Mouse (Mus musculus): Measurements from ENCODE around the gene Trmt1. TPM values are rescaled to one million over a fixed set of nuclear protein-coding genes. Genes with fewer than 3 reads are reported as not detected.
A peak's percentile ranks its signal among the peaks of the same experiment; 100 is the strongest.

Gene Trmt1
- polyA plus RNA-seq, 2 experiments from 2014 or later, result 45.0 to 60.3 TPM

DNA sequence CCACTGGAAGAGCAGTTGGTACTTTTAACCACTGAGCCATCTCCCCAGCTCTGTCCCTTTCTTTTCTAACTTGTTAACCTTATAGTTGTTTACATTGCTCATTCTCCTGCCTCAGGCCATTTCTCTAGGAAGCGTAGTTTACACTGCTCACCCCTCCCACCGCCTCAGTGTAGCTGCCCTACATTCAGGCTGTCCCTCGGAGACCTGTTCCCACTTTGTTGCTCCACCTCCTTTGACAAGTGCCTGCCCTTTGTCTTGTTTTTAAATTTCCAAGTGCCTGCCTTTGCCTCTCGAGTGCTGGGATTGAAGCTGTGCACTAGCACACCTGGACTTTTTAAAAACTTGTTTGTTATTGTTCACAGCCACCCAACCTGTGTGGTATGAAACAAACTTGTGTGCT, 7.2 kb downstream of the Trmt1 start:
- ATAC-seq, result no peak

GRCm38 (mm10) chr8:84695140-84695539, 9.0 kb downstream of the Trmt1 start:
- ATAC-seq, result no peak

DNA sequence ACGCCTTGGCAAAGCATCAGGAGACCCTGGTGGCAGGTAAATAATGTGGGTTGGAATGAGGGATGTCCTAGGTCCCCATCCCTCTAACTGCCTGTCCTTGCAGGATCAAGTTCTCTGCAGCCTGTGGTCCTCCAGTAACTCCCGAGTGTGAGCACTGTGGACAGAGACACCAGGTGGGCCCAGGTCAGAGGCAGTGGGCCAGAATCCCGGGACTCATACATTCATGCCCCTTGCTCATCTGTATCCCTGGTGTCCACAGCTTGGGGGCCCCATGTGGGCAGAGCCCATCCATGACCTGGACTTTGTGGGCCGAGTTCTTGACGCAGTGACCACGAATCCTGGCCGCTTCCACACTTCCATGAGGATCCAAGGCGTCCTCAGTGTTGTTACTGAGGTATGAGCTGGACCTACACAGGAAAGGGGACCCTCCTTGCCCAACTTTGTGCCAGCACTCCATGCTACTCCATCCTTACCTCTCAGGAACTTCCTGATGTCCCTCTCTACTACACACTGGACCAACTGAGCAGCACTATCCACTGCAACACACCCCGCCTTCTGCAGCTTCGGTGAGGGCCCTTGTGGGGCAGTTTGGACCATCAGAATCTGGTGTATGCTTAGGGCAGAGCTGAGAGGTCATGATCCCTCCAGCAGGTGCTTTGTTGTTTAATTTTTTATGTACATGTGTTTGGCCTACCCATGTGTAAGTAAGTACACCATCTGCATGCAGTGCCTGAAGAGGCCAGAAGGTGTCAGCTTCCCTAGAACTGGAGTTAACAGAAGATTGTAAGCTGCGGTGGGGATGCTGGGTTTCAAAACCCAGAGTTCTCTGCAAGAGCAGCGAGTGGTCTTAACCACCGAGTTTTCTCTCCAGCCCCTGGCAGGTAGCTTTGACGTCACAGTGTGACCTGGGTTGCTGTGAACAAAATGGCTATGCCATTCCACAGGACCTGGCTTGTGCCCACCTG, 11.3 kb downstream of the Trmt1 start:
- no peak for ATAC-seq

GRCm38 (mm10) chr8:84698288-84698687, 12.2 kb downstream of the Trmt1 start:
- no peak for ATAC-seq

DNA sequence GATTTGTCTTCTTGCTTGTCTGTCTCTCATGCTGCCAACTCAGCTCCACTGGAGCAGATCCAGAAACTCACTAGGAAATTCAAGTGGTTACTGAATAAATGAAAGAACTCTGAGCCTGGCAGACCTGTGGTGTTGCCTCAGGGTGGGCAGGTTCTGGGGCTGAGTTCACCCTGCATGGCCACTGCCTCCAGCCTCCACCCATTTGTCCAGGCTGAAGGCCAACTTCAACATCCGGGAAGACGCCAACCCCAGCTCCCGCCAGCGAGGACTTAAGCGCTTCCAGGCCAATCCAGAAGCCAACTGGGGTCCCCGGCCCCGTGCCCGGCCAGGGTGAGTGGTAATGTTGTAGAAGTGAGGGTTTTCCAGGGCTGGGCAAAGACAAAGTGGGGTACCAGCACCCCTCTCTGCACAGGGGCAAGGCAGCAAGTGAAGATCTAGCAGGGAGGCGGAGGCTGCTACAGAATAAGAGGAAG, 12.9 kb downstream of the Trmt1 start:
- ATAC-seq, result no peak

GRCm38 (mm10) chr8:84699861-84700322, 13.8 kb downstream of the Trmt1 start:
- ATAC-seq, result peak; percentile 38

- no peak for ATAC-seq
Measured at GRCm38 (mm10) chr8:84700526-84700925, 14.4 kb downstream of the Trmt1 start.

GRCm38 (mm10) chr8:84700941-84701911, 15.1 kb downstream of the Trmt1 start, which contains the start of gene Lyl1:
TSS of gene Lyl1 (plus strand) at chr8:84701457.
- no peak for ATAC-seq

- ATAC-seq, result no peak
Measured at GRCm38 (mm10) chr8:84702561-84702960, 16.5 kb downstream of the Trmt1 start.

DNA sequence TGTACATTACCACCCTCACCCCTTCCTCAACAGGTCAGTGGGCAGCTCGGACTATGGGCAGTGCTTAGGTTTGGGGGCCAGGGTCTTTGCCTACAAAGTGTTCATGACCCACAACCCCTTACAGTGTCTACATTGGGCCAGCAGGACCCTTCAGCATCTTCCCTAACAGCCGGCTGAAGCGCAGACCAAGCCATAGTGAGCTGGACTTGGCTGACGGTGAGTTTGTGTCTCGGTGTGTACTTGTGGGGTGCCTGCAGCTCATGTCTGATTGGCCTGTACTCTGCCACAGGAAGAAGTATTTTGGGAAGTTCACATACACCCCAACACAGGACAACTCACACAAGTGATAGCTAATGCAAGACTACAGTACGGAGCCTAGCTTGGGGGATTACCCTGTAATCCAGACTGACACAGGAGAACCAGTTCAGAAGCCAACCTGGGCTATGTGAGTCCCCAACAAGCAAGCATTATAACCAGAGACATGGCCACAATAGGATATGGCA, 16.9 kb downstream of the Trmt1 start:
- no peak for ATAC-seq

- peak; percentile 57 for ATAC-seq
Measured at GRCm38 (mm10) chr8:84703466-84704249, 17.6 kb downstream of the Trmt1 start.

DNA sequence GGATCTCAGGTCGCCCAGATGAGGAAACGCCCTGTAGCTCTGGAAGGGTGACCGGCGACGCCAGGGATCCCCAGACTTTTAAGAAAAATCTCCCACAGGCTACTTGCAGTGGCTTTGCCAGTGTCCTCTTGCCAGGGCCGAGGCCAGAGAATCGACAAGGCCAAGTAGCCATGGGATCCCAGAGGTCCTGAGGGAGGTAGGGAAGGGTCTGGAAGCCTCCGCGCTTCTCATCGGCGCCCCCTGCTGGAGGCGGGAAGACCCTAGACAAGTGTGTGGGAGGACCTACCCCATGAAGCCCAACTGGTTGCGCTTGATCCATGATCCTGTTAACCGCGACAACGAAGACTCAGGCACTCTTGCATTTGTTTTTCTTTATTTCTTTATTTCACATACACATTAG, 18.2 kb downstream of the Trmt1 start:
- peak; percentile 60 for ATAC-seq

- no peak for ATAC-seq
Measured at GRCm38 (mm10) chr8:84704867-84705831, 19.0 kb downstream of the Trmt1 start.

DNA sequence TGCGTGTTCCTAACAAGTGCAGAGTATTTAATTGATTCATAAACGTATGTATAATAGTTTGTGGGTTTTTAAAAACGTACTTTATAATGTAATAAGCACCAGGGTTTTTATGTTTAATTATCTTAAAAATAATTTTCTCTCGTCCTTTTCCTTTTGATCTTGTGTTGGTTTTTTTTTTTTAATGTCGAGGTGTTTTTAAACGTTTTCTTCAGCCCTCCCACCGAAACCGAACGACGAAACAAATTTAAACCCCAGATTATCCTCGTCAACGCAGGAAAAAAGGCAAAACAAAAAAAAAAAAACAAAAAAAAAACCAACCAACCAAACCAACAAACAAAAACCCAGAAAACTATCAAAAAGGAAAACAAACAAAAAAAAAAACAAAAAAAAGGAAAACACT, 19.9 kb downstream of the Trmt1 start:
- ATAC-seq, result no peak

- no peak for ATAC-seq
Measured at GRCm38 (mm10) chr8:84706610-84707266, 20.6 kb downstream of the Trmt1 start.

- ATAC-seq, result no peak
Measured at GRCm38 (mm10) chr8:84707267-84707883, 21.3 kb downstream of the Trmt1 start.

- ATAC-seq, result no peak
Measured at GRCm38 (mm10) chr8:84708071-84708541, 22.0 kb downstream of the Trmt1 start.

GRCm38 (mm10) chr8:84708774-84709475, 22.8 kb downstream of the Trmt1 start:
- peak; percentile 80 for ATAC-seq

GRCm38 (mm10) chr8:84709931-84710330, 23.8 kb downstream of the Trmt1 start:
- ATAC-seq, result no peak

All from CD4-positive, CD25-positive, alpha-beta regulatory T cell, adult 4 months (primary cell).